Mouse (Mus musculus): ENCODE measurements at regions not wholly inside any gene's neighbourhood (a gene's known extent, or its start where the extent isn't known, plus 50 kb on each side); places are given as distances from the start of the nearest gene placed in this dataset.

GRCm38 (mm10) chr5:97330074-97330473, 62.1 kb downstream of the Naa11 start:
- no peak for TF ChIP-seq ZNF384 (IDR thresholded peaks at IDR 0.05; ENCODE audit: low read depth, low read length)
- TF ChIP-seq SMC3 (IDR thresholded peaks at IDR 0.05; ENCODE audit: low read depth, low read length) = peak; percentile 53
- TF ChIP-seq RAD21 (IDR thresholded peaks at IDR 0.05; ENCODE audit: low read depth, low read length) = peak; percentile 72
- TF ChIP-seq E2F4 (IDR thresholded peaks at IDR 0.05; ENCODE audit: insufficient replicate concordance, low read depth, low read length) = no peak
- no peak for TF ChIP-seq USF2 (conservative IDR thresholded peaks at IDR 0.05; ENCODE audit: low read depth, low read length)
- TF ChIP-seq CTCF (conservative IDR thresholded peaks at IDR 0.05 in 1 of 2, IDR thresholded peaks at IDR 0.05 in 1 of 2; ENCODE audit: low read depth in 2 of 2, low read length in 2 of 2) = peak in 1 of 2 experiments; percentile 63; a peak in 2 of 4 replicates
- TF ChIP-seq MYC (IDR thresholded peaks at IDR 0.05; ENCODE audit: low read depth, low read length) = no peak
- Histone ChIP-seq H3K27ac (ENCODE audit: insufficient read depth, low read depth) (no peak overlapping the region), H3K4me2 (ENCODE audit: insufficient read depth, low read depth, poor library complexity, severe bottlenecking) (no peak overlapping the region), H3K79me2 (replicated peaks; ENCODE audit: control insufficient read depth, extremely low read depth, insufficient read depth, poor library complexity, severe bottlenecking) (no peaks in the 10 kb centered on the region), H3K27me3 (replicated peaks) (no peaks in the 10 kb centered on the region), H3K9ac (ENCODE audit: insufficient read depth, low read depth) (no peak overlapping the region), H3K9me3 (replicated peaks; ENCODE audit: low read length) (no peaks in the 10 kb centered on the region), H3K4me1 (ENCODE audit: control insufficient read depth in 1 of 2, insufficient read depth in 2 of 2) (peaks cover 0 to 15% of the 10 kb centered on the region in 2 experiments; a peak in 2 of 4 replicates), H3K4me3 (replicated peaks in 1 of 3; ENCODE audit: low read depth in 2 of 3, low read length in 2 of 3, poor library complexity in 1 of 3) (no peak overlapping the region), H3K36me3 (replicated peaks in 1 of 2; ENCODE audit: control insufficient read depth in 1 of 2, insufficient read depth in 1 of 2, low read length in 1 of 2) (no peaks in the 10 kb centered on the region)
- in situ Hi-C loops (cut with MboI; ENCODE audit: low pct_ligation_motif_present, low pct_unique_long_range_greater_than_20kb, low sequenced_read_pairs) = no loop called here
- peak; percentile 11 for DNase-seq (ENCODE audit: extremely low read depth)
- dilution Hi-C loops (cut with MboI; ENCODE audit: extremely low pct_ligation_motif_present, extremely low pct_unique_long_range_greater_than_20kb, low sequenced_read_pairs) = no loop called here

DNA sequence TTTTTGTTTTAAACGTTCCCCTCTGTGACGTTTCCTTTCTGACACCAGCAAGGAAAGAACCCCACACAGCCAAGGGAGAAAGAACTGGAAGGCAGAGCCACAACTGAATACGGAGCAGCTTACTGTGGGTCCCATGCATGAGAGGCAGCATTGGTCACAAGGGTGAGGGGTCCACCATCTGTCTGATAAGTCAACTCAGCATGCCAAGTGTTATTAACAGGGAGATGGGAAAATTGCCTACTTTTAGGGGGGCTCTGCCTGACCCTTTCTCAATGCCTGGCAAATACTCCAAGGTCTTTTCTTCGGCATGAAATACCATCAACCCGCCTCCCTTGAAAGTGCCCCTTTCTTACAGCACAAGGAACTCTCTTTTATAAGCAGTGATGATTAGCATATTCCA, 66.3 kb downstream of the Naa11 start:
- no peaks in the 10 kb centered on the region for H3K9me3 ChIP-seq (replicated peaks; ENCODE audit: low read length)
- H3K79me2 ChIP-seq (replicated peaks; ENCODE audit: control insufficient read depth, extremely low read depth, insufficient read depth, poor library complexity, severe bottlenecking) = no peaks in the 10 kb centered on the region
- no peak overlapping the region for H3K4me3 ChIP-seq (replicated peaks in 1 of 3; ENCODE audit: low read depth in 2 of 3, low read length in 2 of 3, poor library complexity in 1 of 3)
- dilution Hi-C loops (cut with MboI; ENCODE audit: extremely low pct_ligation_motif_present, extremely low pct_unique_long_range_greater_than_20kb, low sequenced_read_pairs) (no loop called here), in situ Hi-C loops (cut with MboI; ENCODE audit: low pct_ligation_motif_present, low pct_unique_long_range_greater_than_20kb, low sequenced_read_pairs) (no loop called here)
- no peaks in the 10 kb centered on the region for H3K27me3 ChIP-seq (replicated peaks)
- TF ChIP-seq SIN3A (IDR thresholded peaks at IDR 0.05; ENCODE audit: low read length) = no peak
- TF ChIP-seq ZKSCAN1 (IDR thresholded peaks at IDR 0.05; ENCODE audit: borderline replicate concordance, low read depth, low read length) = no peak
- no peak for TF ChIP-seq NELFE (IDR thresholded peaks at IDR 0.05; ENCODE audit: low read depth, low read length)
- TF ChIP-seq KAT2A (IDR thresholded peaks at IDR 0.05; ENCODE audit: insufficient replicate concordance, low read length) = no peak
- no peak for TF ChIP-seq ZNF384 (IDR thresholded peaks at IDR 0.05; ENCODE audit: low read depth, low read length)
- no peak for TF ChIP-seq JUN (IDR thresholded peaks at IDR 0.05; ENCODE audit: insufficient read depth, low read depth, low read length)
- TF ChIP-seq ZC3H11A (IDR thresholded peaks at IDR 0.05; ENCODE audit: low read depth, low read length) = no peak
- no peak for TF ChIP-seq RCOR1 (conservative IDR thresholded peaks at IDR 0.05; ENCODE audit: low read depth, low read length)
- H3K4me2 ChIP-seq (ENCODE audit: insufficient read depth, low read depth, poor library complexity, severe bottlenecking) = no peak overlapping the region
- peaks cover 0 to 16% of the 10 kb centered on the region in 2 experiments; a peak in 2 of 4 replicates for H3K4me1 ChIP-seq (ENCODE audit: control insufficient read depth in 1 of 2, insufficient read depth in 2 of 2)
- no peaks in the 10 kb centered on the region for H3K36me3 ChIP-seq (replicated peaks in 1 of 2; ENCODE audit: control insufficient read depth in 1 of 2, insufficient read depth in 1 of 2, low read length in 1 of 2)
- DNase-seq (ENCODE audit: extremely low read depth) = no peak
- no peak overlapping the region for H3K9ac ChIP-seq (ENCODE audit: insufficient read depth, low read depth)
- no peak overlapping the region for H3K27ac ChIP-seq (ENCODE audit: insufficient read depth, low read depth)

- H3K27ac ChIP-seq (ENCODE audit: insufficient read depth, low read depth) = no peak overlapping the region
- peaks cover 0 to 23% of the 10 kb centered on the region in 2 experiments; a peak in 2 of 4 replicates for H3K4me1 ChIP-seq (ENCODE audit: control insufficient read depth in 1 of 2, insufficient read depth in 2 of 2)
- no peak overlapping the region for H3K4me2 ChIP-seq (ENCODE audit: insufficient read depth, low read depth, poor library complexity, severe bottlenecking)
- no peaks in the 10 kb centered on the region for H3K27me3 ChIP-seq (replicated peaks)
- H3K36me3 ChIP-seq (replicated peaks in 1 of 2; ENCODE audit: control insufficient read depth in 1 of 2, insufficient read depth in 1 of 2, low read length in 1 of 2) = no peaks in the 10 kb centered on the region
- dilution Hi-C loops (cut with MboI; ENCODE audit: extremely low pct_ligation_motif_present, extremely low pct_unique_long_range_greater_than_20kb, low sequenced_read_pairs) = no loop called here
- no peaks in the 10 kb centered on the region for H3K9me3 ChIP-seq (replicated peaks; ENCODE audit: low read length)
- H3K9ac ChIP-seq (ENCODE audit: insufficient read depth, low read depth) = no peak overlapping the region
- DNase-seq (ENCODE audit: extremely low read depth) = no peak
- in situ Hi-C loops (cut with MboI; ENCODE audit: low pct_ligation_motif_present, low pct_unique_long_range_greater_than_20kb, low sequenced_read_pairs) = no loop called here
- no peak overlapping the region for H3K4me3 ChIP-seq (replicated peaks in 1 of 3; ENCODE audit: low read depth in 2 of 3, low read length in 2 of 3, poor library complexity in 1 of 3)
- no peaks in the 10 kb centered on the region for H3K79me2 ChIP-seq (replicated peaks; ENCODE audit: control insufficient read depth, extremely low read depth, insufficient read depth, poor library complexity, severe bottlenecking)
- TF ChIP-seq EP300 (IDR thresholded peaks at IDR 0.05; ENCODE audit: low read length) (no peak), RCOR1 (conservative IDR thresholded peaks at IDR 0.05; ENCODE audit: low read depth, low read length) (no peak), ZKSCAN1 (IDR thresholded peaks at IDR 0.05; ENCODE audit: borderline replicate concordance, low read depth, low read length) (no peak), POLR2AphosphoS2 (IDR thresholded peaks at IDR 0.05; ENCODE audit: low read depth, low read length) (no peak), CHD1 (IDR thresholded peaks at IDR 0.05; ENCODE audit: low read depth, low read length) (no peak), ETS1 (conservative IDR thresholded peaks at IDR 0.05; ENCODE audit: low read depth, low read length) (no peak), BHLHE40 (IDR thresholded peaks at IDR 0.05; ENCODE audit: low read depth, low read length) (no peak), NRF1 (IDR thresholded peaks at IDR 0.05; ENCODE audit: low read depth, low read length) (no peak), RAD21 (IDR thresholded peaks at IDR 0.05; ENCODE audit: low read depth, low read length) (no peak), PAX5 (IDR thresholded peaks at IDR 0.05; ENCODE audit: low read length) (no peak), CTCF (conservative IDR thresholded peaks at IDR 0.05 in 1 of 2, IDR thresholded peaks at IDR 0.05 in 1 of 2; ENCODE audit: low read depth in 2 of 2, low read length in 2 of 2) (no peak), JUND (conservative IDR thresholded peaks at IDR 0.05; ENCODE audit: low read depth, low read length) (no peak), MAZ (IDR thresholded peaks at IDR 0.05; ENCODE audit: low read depth, low read length) (no peak), UBTF (IDR thresholded peaks at IDR 0.05; ENCODE audit: low read depth, low read length) (no peak), MXI1 (IDR thresholded peaks at IDR 0.05; ENCODE audit: low read depth, low read length) (no peak), NELFE (IDR thresholded peaks at IDR 0.05; ENCODE audit: low read depth, low read length) (no peak), SMC3 (IDR thresholded peaks at IDR 0.05; ENCODE audit: low read depth, low read length) (no peak), IRF4 (IDR thresholded peaks at IDR 0.05; ENCODE audit: low read depth, low read length) (no peak)
These were observed 68.3 kb downstream of the Naa11 start for GRCm38 (mm10) chr5:97323873-97324272.
